Mouse (Mus musculus): Measurements from ENCODE around the gene Gsg1. TPM values are rescaled to one million over a fixed set of nuclear protein-coding genes. Genes with fewer than 3 reads are reported as not detected.

Gene Gsg1
- polyA plus RNA-seq, 1 experiment from 2014 or later = 0.51 TPM

GRCm38 (mm10) chr6:135292391-135292790 is 38.2 kb upstream of the Gsg1 start:
- 71% methylated on average over 4 of the region's 4 CpGs for WGBS

DNA sequence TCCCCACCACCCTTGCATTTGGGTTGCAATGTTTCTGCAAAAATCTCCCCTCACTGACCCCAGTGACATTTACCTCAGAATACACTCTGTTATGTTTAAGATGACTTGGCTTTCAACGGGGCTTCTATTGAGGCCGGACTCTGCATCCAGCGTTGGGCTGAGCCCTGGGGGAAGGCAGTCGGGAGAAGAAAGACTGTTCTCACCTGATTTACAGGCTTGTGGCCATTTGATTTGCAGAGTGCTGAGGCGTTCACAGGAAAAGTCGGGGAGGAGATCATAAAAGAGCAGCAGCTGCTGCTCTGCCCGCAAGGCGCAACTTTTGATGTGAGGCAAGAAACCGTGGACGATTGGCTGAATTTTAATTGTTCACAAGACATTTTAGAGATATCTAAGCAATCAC is 25.7 kb upstream of the Gsg1 start:
- no peaks in the 10 kb centered on the region for H3K36me3 ChIP-seq (ENCODE audit: control insufficient read depth, insufficient read depth, low read length)
- no peak overlapping the region for H3K4me2 ChIP-seq
- H3K27me3 ChIP-seq (replicated peaks; ENCODE audit: control insufficient read depth, insufficient read depth, low read length) = no peaks in the 10 kb centered on the region
- no peaks in the 10 kb centered on the region for H3K4me1 ChIP-seq (replicated peaks; ENCODE audit: control insufficient read depth, insufficient read depth, low read length)
- H3K27ac ChIP-seq (ENCODE audit: low read depth, low read length) = no peak overlapping the region
- ATAC-seq (replicated peaks; ENCODE audit: low FRiP score) = no peak
- no peaks in the 10 kb centered on the region for H3K9me3 ChIP-seq (ENCODE audit: control insufficient read depth, low read length)
- no peak overlapping the region for H3K9ac ChIP-seq (ENCODE audit: low read depth, low read length)
- WGBS = 39% methylated on average over 10 of the region's 10 CpGs
- no peak for DNase-seq (ENCODE audit: low spot score)
- no peak overlapping the region for H3K4me3 ChIP-seq (ENCODE audit: low read depth, low read length)

More at GRCm38 (mm10) chr6:135292391-135292790, 38.2 kb upstream of the Gsg1 start:
- ATAC-seq (replicated peaks; ENCODE audit: low FRiP score) = no peak
- no peaks in the 10 kb centered on the region for H3K27me3 ChIP-seq (replicated peaks; ENCODE audit: control insufficient read depth, insufficient read depth, low read length)
- no peak overlapping the region for H3K4me2 ChIP-seq
- no peak overlapping the region for H3K9ac ChIP-seq (ENCODE audit: low read depth, low read length)
- no peaks in the 10 kb centered on the region for H3K36me3 ChIP-seq (ENCODE audit: control insufficient read depth, insufficient read depth, low read length)
- H3K4me3 ChIP-seq (ENCODE audit: low read depth, low read length) = no peak overlapping the region
- DNase-seq (ENCODE audit: low spot score) = no peak
- H3K4me1 ChIP-seq (replicated peaks; ENCODE audit: control insufficient read depth, insufficient read depth, low read length) = no peaks in the 10 kb centered on the region
- no peaks in the 10 kb centered on the region for H3K9me3 ChIP-seq (ENCODE audit: control insufficient read depth, low read length)
- no peak overlapping the region for H3K27ac ChIP-seq (ENCODE audit: low read depth, low read length)

GRCm38 (mm10) chr6:135279286-135279685 is 25.1 kb upstream of the Gsg1 start:
- Histone ChIP-seq H3K27ac (ENCODE audit: low read depth, low read length) (no peak overlapping the region), H3K27me3 (replicated peaks; ENCODE audit: control insufficient read depth, insufficient read depth, low read length) (no peaks in the 10 kb centered on the region), H3K9ac (ENCODE audit: low read depth, low read length) (no peak overlapping the region), H3K9me3 (ENCODE audit: control insufficient read depth, low read length) (no peaks in the 10 kb centered on the region), H3K36me3 (ENCODE audit: control insufficient read depth, insufficient read depth, low read length) (no peaks in the 10 kb centered on the region), H3K4me2 (no peak overlapping the region), H3K4me3 (ENCODE audit: low read depth, low read length) (no peak overlapping the region), H3K4me1 (replicated peaks; ENCODE audit: control insufficient read depth, insufficient read depth, low read length) (no peaks in the 10 kb centered on the region)
- DNase-seq (ENCODE audit: low spot score) (no peak), ATAC-seq (replicated peaks; ENCODE audit: low FRiP score) (no peak)
- WGBS = 65% methylated on average over 5 of the region's 5 CpGs

GRCm38 (mm10) chr6:135278302-135278701 is 24.2 kb upstream of the Gsg1 start:
- Histone ChIP-seq H3K4me1 (replicated peaks; ENCODE audit: control insufficient read depth, insufficient read depth, low read length) (no peaks in the 10 kb centered on the region; the same call in 1 of the 2 replicates), H3K9ac (ENCODE audit: low read depth, low read length) (no peak overlapping the region), H3K27ac (ENCODE audit: low read depth, low read length) (no peak overlapping the region), H3K4me3 (ENCODE audit: low read depth, low read length) (no peak overlapping the region), H3K9me3 (ENCODE audit: control insufficient read depth, low read length) (no peaks in the 10 kb centered on the region), H3K4me2 (no peak overlapping the region), H3K27me3 (replicated peaks; ENCODE audit: control insufficient read depth, insufficient read depth, low read length) (no peaks in the 10 kb centered on the region), H3K36me3 (ENCODE audit: control insufficient read depth, insufficient read depth, low read length) (no peaks in the 10 kb centered on the region)
- ATAC-seq (replicated peaks; ENCODE audit: low FRiP score) (no peak), DNase-seq (ENCODE audit: low spot score) (no peak)
- WGBS = 79% methylated on average over 6 of the region's 6 CpGs

GRCm38 (mm10) chr6:135276474-135277295 is 22.5 kb upstream of the Gsg1 start:
- no peaks in the 10 kb centered on the region for H3K27me3 ChIP-seq (replicated peaks; ENCODE audit: control insufficient read depth, insufficient read depth, low read length)
- DNase-seq (ENCODE audit: low spot score) = no peak
- WGBS = 59% methylated on average over 6 of the region's 6 CpGs
- no peaks in the 10 kb centered on the region for H3K36me3 ChIP-seq (ENCODE audit: control insufficient read depth, insufficient read depth, low read length)
- no peaks in the 10 kb centered on the region for H3K9me3 ChIP-seq (ENCODE audit: control insufficient read depth, low read length)
- no peak overlapping the region for H3K4me3 ChIP-seq (ENCODE audit: low read depth, low read length)
- H3K9ac ChIP-seq (ENCODE audit: low read depth, low read length) = no peak overlapping the region
- no peak for ATAC-seq (replicated peaks; ENCODE audit: low FRiP score)
- no peaks in the 10 kb centered on the region; the same call in 1 of the 2 replicates for H3K4me1 ChIP-seq (replicated peaks; ENCODE audit: control insufficient read depth, insufficient read depth, low read length)
- no peak overlapping the region for H3K27ac ChIP-seq (ENCODE audit: low read depth, low read length)
- no peak overlapping the region for H3K4me2 ChIP-seq

- H3K36me3 ChIP-seq (ENCODE audit: control insufficient read depth, insufficient read depth, low read length) = no peaks in the 10 kb centered on the region
- no peak overlapping the region for H3K4me2 ChIP-seq
- DNase-seq (ENCODE audit: low spot score) (no peak), ATAC-seq (replicated peaks; ENCODE audit: low FRiP score) (no peak)
- H3K9me3 ChIP-seq (ENCODE audit: control insufficient read depth, low read length) = no peaks in the 10 kb centered on the region
- no peak overlapping the region for H3K27ac ChIP-seq (ENCODE audit: low read depth, low read length)
- 45% methylated on average over 4 of the region's 4 CpGs for WGBS
- no peak overlapping the region for H3K4me3 ChIP-seq (ENCODE audit: low read depth, low read length)
- no peaks in the 10 kb centered on the region for H3K27me3 ChIP-seq (replicated peaks; ENCODE audit: control insufficient read depth, insufficient read depth, low read length)
- H3K4me1 ChIP-seq (replicated peaks; ENCODE audit: control insufficient read depth, insufficient read depth, low read length) = no peaks in the 10 kb centered on the region; the same call in 1 of the 2 replicates
- H3K9ac ChIP-seq (ENCODE audit: low read depth, low read length) = no peak overlapping the region
These were observed 21.1 kb upstream of the Gsg1 start for GRCm38 (mm10) chr6:135275231-135275630.

DNA sequence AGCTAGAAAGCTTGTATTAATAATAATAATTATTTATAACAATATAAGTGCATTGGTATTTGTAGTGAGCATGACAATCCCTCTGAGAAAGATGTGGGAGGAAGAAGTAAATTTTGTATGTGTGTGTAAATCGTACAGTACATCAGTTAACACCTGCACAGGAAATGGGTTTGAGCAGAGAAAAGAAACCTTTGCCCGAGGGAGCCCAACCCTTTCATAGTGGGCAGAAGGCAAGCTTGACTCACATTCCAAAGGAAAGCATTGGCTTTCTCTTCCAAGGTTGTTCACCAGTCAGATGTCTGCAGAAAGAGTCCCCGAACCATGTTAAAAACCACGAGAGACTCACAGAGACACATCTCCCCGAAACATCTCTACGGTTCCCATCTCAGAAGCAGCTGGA is 18.9 kb upstream of the Gsg1 start:
- no peak overlapping the region for H3K4me3 ChIP-seq (ENCODE audit: low read depth, low read length)
- H3K9ac ChIP-seq (ENCODE audit: low read depth, low read length) = no peak overlapping the region
- peaks cover 4% of the 10 kb centered on the region; the same call in 1 of the 2 replicates for H3K4me1 ChIP-seq (replicated peaks; ENCODE audit: control insufficient read depth, insufficient read depth, low read length)
- no peaks in the 10 kb centered on the region for H3K27me3 ChIP-seq (replicated peaks; ENCODE audit: control insufficient read depth, insufficient read depth, low read length)
- no peak overlapping the region for H3K27ac ChIP-seq (ENCODE audit: low read depth, low read length)
- no peak for DNase-seq (ENCODE audit: low spot score)
- H3K4me2 ChIP-seq = no peak overlapping the region
- no peak for ATAC-seq (replicated peaks; ENCODE audit: low FRiP score)
- no peaks in the 10 kb centered on the region for H3K9me3 ChIP-seq (ENCODE audit: control insufficient read depth, low read length)
- 79% methylated on average over 6 of the region's 6 CpGs for WGBS
- no peaks in the 10 kb centered on the region for H3K36me3 ChIP-seq (ENCODE audit: control insufficient read depth, insufficient read depth, low read length)

DNA sequence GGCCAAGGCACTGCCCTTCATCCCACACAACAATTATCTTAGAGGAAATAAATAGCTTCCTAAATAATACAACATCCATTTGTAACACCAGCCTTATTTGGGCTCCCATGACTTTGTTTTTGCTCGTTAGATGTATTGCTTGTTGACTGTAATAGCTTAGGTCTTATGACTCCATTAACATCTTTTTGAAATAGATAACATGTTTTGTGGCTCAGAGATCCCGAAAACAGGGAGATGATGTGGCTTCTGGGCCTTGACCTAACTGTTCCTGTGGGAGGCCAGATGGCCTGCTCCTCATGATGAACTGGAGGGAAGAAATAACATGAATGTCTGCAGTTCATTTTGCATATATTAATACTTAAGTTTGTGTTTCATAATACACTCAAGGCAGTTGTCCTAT is 17.6 kb upstream of the Gsg1 start:
- ATAC-seq (replicated peaks; ENCODE audit: low FRiP score) = no peak
- no peak overlapping the region for H3K27ac ChIP-seq (ENCODE audit: low read depth, low read length)

DNA sequence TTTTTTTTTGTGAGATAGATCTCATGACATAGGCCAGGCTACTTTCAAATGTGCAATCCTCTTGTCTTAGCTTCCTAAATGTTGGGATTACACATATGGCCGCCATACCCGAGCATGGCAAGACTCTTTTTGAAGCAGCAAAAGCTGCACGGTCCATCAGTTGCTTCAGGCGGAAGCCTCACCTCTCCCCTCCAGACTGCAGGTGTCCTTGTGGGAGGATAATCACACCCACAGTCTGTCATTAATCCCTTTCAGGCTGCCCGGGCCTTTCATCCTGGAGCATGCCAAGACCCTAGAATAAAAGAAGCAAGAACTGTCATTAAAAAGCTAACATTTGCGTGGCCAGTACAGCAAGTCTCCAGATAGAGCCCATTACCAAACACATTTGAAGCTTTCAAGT is 15.5 kb upstream of the Gsg1 start:
- ATAC-seq (replicated peaks; ENCODE audit: low FRiP score) = no peak
- H3K36me3 ChIP-seq (ENCODE audit: control insufficient read depth, insufficient read depth, low read length) = no peaks in the 10 kb centered on the region
- no peak overlapping the region for H3K4me2 ChIP-seq
- H3K9me3 ChIP-seq (ENCODE audit: control insufficient read depth, low read length) = no peaks in the 10 kb centered on the region
- no peak for DNase-seq (ENCODE audit: low spot score)
- no peak overlapping the region for H3K27ac ChIP-seq (ENCODE audit: low read depth, low read length)
- H3K4me1 ChIP-seq (replicated peaks; ENCODE audit: control insufficient read depth, insufficient read depth, low read length) = peaks cover 4% of the 10 kb centered on the region; the same call in 1 of the 2 replicates
- H3K27me3 ChIP-seq (replicated peaks; ENCODE audit: control insufficient read depth, insufficient read depth, low read length) = no peaks in the 10 kb centered on the region
- WGBS = 68% methylated on average over 6 of the region's 6 CpGs
- H3K9ac ChIP-seq (ENCODE audit: low read depth, low read length) = no peak overlapping the region
- H3K4me3 ChIP-seq (ENCODE audit: low read depth, low read length) = no peak overlapping the region

More for the DNA sequence above, 17.6 kb upstream of the Gsg1 start:
- DNase-seq (ENCODE audit: low spot score) = no peak
- no peak overlapping the region for H3K9ac ChIP-seq (ENCODE audit: low read depth, low read length)
- H3K9me3 ChIP-seq (ENCODE audit: control insufficient read depth, low read length) = no peaks in the 10 kb centered on the region
- WGBS = 60% methylated on average over 2 of the region's 2 CpGs
- no peaks in the 10 kb centered on the region for H3K36me3 ChIP-seq (ENCODE audit: control insufficient read depth, insufficient read depth, low read length)
- peaks cover 4% of the 10 kb centered on the region; the same call in 1 of the 2 replicates for H3K4me1 ChIP-seq (replicated peaks; ENCODE audit: control insufficient read depth, insufficient read depth, low read length)
- H3K4me2 ChIP-seq = no peak overlapping the region
- H3K27me3 ChIP-seq (replicated peaks; ENCODE audit: control insufficient read depth, insufficient read depth, low read length) = no peaks in the 10 kb centered on the region
- no peak overlapping the region for H3K4me3 ChIP-seq (ENCODE audit: low read depth, low read length)
